Mouse (Mus musculus) activated CD4-positive, CD25-positive, alpha-beta regulatory T cell, adult 9 weeks (primary cell): ENCODE data around the gene Grb2. TPM values are rescaled to one million over a fixed set of nuclear protein-coding genes. Genes with fewer than 3 reads are reported as not detected.

Source experiments
- polyA plus RNA-seq: library from polyadenylated mRNA; unstranded; fragments of 100-300 nt; shearing (Covaris generic); gene quantifications from one replicate; pipeline ENCODE4 v1.2.1, GENCODE M21; 2017

Grb2 gene
- 10.4 TPM for polyA plus RNA-seq

DNA sequence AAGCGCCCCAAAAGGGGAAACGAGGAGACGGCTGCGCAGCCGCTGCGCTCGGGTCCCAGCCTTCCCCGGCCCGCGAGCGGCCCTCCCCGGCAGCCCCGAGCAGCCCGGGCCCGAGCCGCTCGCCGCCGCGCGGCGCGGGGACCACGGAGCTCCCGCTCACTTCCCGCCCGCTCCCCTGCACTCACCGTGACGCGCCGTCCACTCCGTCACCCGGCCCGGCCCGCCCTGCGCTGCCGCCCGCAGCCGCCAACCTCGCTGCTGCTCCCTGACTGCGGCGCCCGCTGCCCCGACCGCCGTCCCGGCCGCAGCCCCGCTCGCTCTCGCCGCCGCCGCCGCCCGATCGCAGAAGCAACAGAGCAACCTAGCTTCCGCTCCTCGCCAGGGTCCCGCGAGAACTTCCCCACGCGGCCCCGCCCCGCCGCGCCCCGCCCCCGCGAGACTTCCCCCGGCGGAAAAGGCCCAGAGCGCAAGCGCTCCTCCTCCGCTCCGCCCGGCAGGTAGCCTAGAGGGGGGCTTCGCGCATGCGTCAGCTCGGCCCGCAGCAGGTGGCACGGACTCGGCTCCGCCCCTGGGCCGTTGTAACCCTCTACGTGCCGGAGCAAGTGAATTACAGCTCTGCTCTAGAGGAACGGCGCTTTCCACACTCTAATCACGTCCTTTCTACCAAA is at the start of gene Grb2:
Gene Grb2, minus strand, starts transcription at position 389 of the 668 bp plus-strand sequence.

DNA sequence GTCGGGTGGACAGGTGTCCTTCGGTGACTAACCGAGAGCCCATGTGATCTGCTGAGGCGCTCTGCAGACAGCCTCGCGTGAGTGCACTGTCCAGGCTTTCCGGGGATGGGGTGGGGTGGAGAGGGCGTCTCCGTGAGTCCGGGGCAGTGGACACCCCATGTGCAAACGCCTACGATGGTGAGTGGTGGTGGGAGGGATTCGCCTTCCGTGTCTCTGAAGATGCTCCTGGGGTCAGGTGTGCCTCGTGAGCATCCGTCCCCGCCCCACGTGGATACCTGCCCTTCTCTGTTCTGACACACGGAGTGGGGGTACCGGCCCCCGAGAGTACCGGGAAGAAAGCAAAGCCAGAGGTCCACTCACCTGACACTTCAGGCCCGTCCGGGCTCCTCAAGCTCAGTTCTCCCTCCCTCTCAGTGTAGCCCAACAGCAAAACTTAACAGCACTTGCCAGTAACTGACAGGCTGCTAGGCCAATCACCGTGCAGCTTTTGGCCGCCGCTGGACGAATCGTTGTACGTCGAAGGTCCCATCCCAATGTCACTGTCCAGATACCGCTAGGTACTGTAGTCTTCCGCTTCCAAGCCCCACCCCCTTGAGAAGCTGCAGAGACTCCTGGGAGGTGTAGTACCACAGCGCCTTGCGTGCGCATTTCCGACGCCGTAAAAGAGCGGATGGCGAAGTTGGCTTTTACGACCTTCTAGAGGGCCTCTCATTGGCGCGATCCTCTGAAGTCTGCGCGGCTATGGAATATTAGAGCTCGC is 80.5 kb downstream of the Grb2 start, which contains the start of gene Slc25a19:
Gene Slc25a19, minus strand, starts transcription at position 591 of the 760 bp plus-strand sequence.

DNA sequence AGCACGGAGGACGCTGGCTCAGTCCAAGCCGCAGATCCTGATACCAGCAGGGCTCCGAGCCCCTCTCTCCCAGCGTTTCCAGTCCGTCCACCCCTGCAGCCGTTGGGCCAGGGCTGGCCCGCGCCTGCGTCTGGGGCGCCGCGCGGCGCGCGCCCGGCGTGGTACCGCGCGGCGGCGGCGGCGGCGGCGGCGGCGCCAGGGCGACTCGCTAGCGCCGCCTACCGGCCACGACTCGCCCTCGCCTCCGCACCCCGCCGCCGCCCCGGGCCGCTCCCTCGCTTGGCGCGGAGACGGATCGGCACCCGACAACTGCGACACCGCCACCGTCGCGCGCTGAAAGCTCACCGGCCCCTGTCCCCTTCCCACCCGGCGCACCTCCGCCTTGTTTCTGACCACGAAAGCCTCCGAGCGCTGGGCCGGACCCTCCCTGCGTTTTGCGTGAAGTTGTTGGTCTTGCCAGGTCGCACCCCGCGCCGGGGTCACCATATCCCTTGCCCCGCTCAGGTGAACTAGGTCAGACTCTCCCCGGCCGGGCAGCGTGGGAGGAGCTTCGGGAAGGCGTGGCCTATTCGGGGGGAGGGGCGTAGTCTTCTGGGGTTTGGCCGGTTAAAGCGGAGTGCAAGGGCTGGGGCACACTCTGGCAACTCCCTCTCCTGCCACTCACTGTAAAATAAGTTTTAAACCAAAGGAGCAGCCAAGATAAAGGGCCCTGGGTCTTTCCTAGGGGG is 95.8 kb downstream of the Grb2 start, which contains the start of gene Mif4gd:
Gene Mif4gd, minus strand, starts transcription at position 560 of the 728 bp plus-strand sequence.

DNA sequence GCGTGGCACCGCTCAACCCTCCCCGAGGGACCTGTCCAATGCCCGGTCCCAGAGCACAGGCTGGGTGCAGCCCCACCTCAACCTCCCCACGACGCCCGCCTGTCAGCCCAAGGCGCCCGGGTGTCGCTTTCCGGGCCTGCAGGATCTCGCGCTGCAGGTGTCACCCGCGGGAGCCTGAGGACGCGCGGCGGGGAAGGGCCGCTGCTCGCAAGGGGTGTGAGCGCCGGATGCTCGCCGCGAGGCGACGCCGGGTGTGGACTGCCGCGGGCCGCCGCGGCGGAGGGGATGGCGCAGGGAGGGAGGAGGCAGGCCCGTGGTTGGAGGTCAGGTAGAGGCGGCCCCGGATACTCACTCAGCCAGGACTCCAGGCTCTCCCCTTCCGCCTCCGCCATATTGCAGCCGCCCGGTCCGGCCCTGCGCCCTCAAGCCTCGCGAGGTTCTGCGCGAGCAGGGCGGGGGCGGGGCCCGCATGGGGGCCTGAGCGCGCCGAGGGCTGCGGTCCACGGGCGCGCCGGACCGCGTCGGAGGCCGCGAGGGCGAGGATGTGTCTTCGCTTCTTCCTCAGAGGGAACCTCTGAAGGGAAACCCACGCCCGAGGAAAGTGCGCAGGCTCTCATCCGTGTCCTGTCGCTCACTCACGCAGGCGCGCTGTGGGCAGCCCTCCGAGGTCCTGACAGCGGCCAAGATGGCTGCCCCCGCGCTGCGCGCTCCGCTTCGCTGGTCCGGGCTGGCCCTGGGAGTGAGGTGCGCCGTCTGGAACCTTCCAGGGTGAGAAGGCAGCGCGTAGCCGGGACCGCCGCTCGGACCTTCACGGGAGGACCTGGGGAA is 104.7 kb downstream of the Grb2 start, which contains the start of the genes Mrps7 and Gga3:
Gene Mrps7, plus strand, starts transcription at position 450 of the 828 bp plus-strand sequence.
Gene Gga3, minus strand, starts transcription at position 576 of the 828 bp plus-strand sequence.

Other genes starting within 250 kb of the Grb2 start
- 6.2 TPM for gene Slc16a5, start 246.1 kb downstream of the Grb2 start, polyA plus RNA-seq
- 90.8 TPM for gene Armc7, start 232.9 kb downstream of the Grb2 start, polyA plus RNA-seq
- gene Nt5c, start 216.7 kb downstream of the Grb2 start, polyA plus RNA-seq, result 379 TPM
- 580 TPM for gene Jpt1, start 194.2 kb downstream of the Grb2 start, polyA plus RNA-seq
- gene Sumo2, start 172.3 kb downstream of the Grb2 start, polyA plus RNA-seq, result 787 TPM
- 81.5 TPM for gene Nup85, start 144.2 kb downstream of the Grb2 start, polyA plus RNA-seq
- 61.6 TPM for gene Mrps7, start 104.7 kb downstream of the Grb2 start, polyA plus RNA-seq
- gene Gga3, start 104.5 kb downstream of the Grb2 start, polyA plus RNA-seq, result 61.9 TPM
- 204 TPM for gene Mif4gd, start 95.6 kb downstream of the Grb2 start, polyA plus RNA-seq
- gene Slc25a19, start 80.3 kb downstream of the Grb2 start, polyA plus RNA-seq, result 76.3 TPM
- 34.3 TPM for gene Tmem94, start 56.8 kb upstream of the Grb2 start, polyA plus RNA-seq
- 4.3 TPM for gene Caskin2, start 105.0 kb upstream of the Grb2 start, polyA plus RNA-seq
- gene Tsen54, start 106.1 kb upstream of the Grb2 start, polyA plus RNA-seq, result 20.1 TPM
- 35.7 TPM for gene Llgl2, start 115.5 kb upstream of the Grb2 start, polyA plus RNA-seq
- 0.44 TPM for gene Myo15b, start 149.8 kb upstream of the Grb2 start, polyA plus RNA-seq
- 0.86 TPM for gene Smim5, start 191.4 kb upstream of the Grb2 start, polyA plus RNA-seq
- gene Smim6, start 203.4 kb upstream of the Grb2 start, polyA plus RNA-seq, result 1.5 TPM
- 39.2 TPM for gene Sap30bp, start 224.7 kb upstream of the Grb2 start, polyA plus RNA-seq
- 25.0 TPM for gene Recql5, start 224.9 kb upstream of the Grb2 start, polyA plus RNA-seq